Mouse (Mus musculus) forebrain, embryonic 13.5 days (tissue): ENCODE data around the gene Fat3. TPM values are rescaled to one million over a fixed set of nuclear protein-coding genes. Genes with fewer than 3 reads are reported as not detected.

Experiments used
- ATAC-seq: fragments of 200-750 bp; cut with Nextera tagmentation; 2 replicates; pipeline ENCODE4 v1.8.0; 2017
- H3K27ac ChIP-seq: fragments of 300-500 bp; sonication (generic); 2 replicates; pipeline ENCODE4 v1.5.1; 2015; ENCODE audit warnings: inconsistent platforms, mild to moderate bottlenecking, moderate library complexity
- H3K27me3 ChIP-seq: fragments of 300-500 bp; sonication (generic); 2 replicates; pipeline ENCODE4 v1.6.1; 2015; ENCODE audit warnings: mild to moderate bottlenecking, inconsistent platforms
- H3K36me3 ChIP-seq: fragments of 300-500 bp; sonication (generic); 2 replicates; pipeline ENCODE4 v1.6.1; 2015; ENCODE audit warnings: mild to moderate bottlenecking, inconsistent platforms; ENCODE audit not compliant: poor library complexity, severe bottlenecking
- H3K4me1 ChIP-seq: fragments of 300-500 bp; sonication (generic); 2 replicates; pipeline ENCODE4 v1.6.1; 2015; ENCODE audit warnings: inconsistent platforms
- H3K4me2 ChIP-seq: fragments of 300-500 bp; sonication (generic); 2 replicates; pipeline ENCODE4 v1.6.1; 2015; ENCODE audit warnings: inconsistent platforms, mild to moderate bottlenecking, moderate library complexity
- H3K4me3 ChIP-seq: fragments of 300-500 bp; sonication (generic); 2 replicates; pipeline ENCODE4 v1.5.1; 2015; ENCODE audit warnings: mild to moderate bottlenecking, inconsistent platforms
- H3K9ac ChIP-seq: fragments of 300-500 bp; sonication (generic); 2 replicates; pipeline ENCODE4 v1.6.1; 2015; ENCODE audit warnings: mild to moderate bottlenecking, inconsistent platforms
- H3K9me3 ChIP-seq: fragments of 300-500 bp; sonication (generic); replicated peaks from 2 replicates; pipeline ENCODE4 v1.6.1; 2016; ENCODE audit warnings: inconsistent platforms
- WGBS: fragments of 180-500 bp; shearing (Covaris S2); methylation state at CpG from one replicate; pipeline ENCODE4 v1.1.7; 2015; 5-methylcytosine and 5-hydroxymethylcytosine counted together
- polyA plus RNA-seq: library from polyadenylated mRNA; unstranded; fragments of >200 nt; fragmentation: Nextera tagmentation; extraction: Ambion mirVana; gene quantifications from 2 replicates; pipeline ENCODE4 v1.2.1, GENCODE M21; 2015

Fat3 gene
- polyA plus RNA-seq, 1 experiment from 2014 or later = 10.3 TPM

DNA sequence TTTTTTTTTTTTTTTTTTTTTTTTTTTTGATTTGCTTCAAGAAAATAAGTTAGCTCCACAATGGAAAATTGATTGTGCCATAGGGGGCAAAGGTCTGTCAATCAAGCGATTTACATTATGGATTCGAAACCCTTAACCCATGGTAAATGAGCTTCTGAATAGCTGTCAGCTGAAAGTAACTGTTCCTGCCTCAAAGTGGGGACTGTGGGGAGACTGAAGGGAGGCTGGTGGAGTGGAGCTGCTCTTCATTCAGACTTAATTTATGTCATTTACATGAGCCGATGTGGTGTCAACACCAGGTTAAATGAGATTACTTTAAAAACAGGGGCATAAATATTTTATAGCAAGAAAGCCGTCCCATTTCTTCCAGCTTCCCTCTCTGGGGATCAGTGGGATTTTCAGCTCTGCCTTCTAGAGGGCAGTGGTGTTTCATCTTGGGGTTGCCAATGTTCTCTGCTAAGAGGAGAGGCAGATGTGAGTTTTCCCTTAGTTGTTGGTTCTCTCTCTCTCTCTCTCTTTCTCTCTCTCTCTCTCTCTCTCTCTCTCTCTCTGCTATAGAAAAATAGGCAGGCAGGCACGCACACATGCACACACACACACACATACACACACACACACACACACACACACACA is 581.6 kb downstream of the Fat3 start:
- Histone ChIP-seq H3K27me3 (no peaks in the 10 kb centered on the region), H3K36me3 (peaks cover 37% of the 10 kb centered on the region), H3K27ac (no peak overlapping the region), H3K9me3 (no peaks in the 10 kb centered on the region), H3K4me3 (no peak overlapping the region), H3K9ac (no peak overlapping the region), H3K4me1 (no peaks in the 10 kb centered on the region), H3K4me2 (no peak overlapping the region)
- 55% methylated on average over 5 of the region's 5 CpGs for WGBS
- ATAC-seq = peak; percentile 56; the same call in 1 of the 2 replicates

GRCm38 (mm10) chr9:15916600-15916999 is 584.5 kb downstream of the Fat3 start:
- no peak for ATAC-seq
- Histone ChIP-seq H3K27me3 (no peaks in the 10 kb centered on the region), H3K36me3 (peaks cover 28% of the 10 kb centered on the region), H3K9me3 (no peaks in the 10 kb centered on the region), H3K27ac (no peak overlapping the region), H3K4me1 (no peaks in the 10 kb centered on the region), H3K4me2 (no peak overlapping the region), H3K4me3 (no peak overlapping the region), H3K9ac (no peak overlapping the region)

DNA sequence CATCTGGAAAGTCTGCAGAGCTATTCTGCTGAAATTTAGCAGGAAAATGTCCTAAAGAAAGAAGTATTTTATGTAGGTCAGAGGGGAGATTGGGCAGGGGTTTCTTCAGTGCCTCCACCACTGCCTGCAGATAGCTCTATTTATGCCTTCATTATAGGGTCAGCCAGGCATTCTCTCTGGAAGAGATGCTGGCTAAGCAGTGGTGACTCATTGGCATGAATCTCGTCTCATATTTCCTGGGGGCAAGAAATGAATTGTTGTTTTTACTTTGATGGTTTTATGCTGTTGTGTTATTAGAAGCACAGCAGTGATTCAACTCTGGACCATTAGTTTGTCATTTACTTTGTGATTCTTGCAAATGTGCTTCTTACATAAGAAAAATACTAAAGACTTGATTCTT is 588.4 kb downstream of the Fat3 start:
- 49% methylated on average over 1 of the region's 1 CpGs for WGBS
- Histone ChIP-seq H3K36me3 (peaks cover 18% of the 10 kb centered on the region), H3K4me2 (no peak overlapping the region), H3K4me1 (no peaks in the 10 kb centered on the region), H3K4me3 (no peak overlapping the region), H3K27me3 (no peaks in the 10 kb centered on the region), H3K9me3 (no peaks in the 10 kb centered on the region), H3K9ac (no peak overlapping the region), H3K27ac (no peak overlapping the region)
- ATAC-seq = no peak

DNA sequence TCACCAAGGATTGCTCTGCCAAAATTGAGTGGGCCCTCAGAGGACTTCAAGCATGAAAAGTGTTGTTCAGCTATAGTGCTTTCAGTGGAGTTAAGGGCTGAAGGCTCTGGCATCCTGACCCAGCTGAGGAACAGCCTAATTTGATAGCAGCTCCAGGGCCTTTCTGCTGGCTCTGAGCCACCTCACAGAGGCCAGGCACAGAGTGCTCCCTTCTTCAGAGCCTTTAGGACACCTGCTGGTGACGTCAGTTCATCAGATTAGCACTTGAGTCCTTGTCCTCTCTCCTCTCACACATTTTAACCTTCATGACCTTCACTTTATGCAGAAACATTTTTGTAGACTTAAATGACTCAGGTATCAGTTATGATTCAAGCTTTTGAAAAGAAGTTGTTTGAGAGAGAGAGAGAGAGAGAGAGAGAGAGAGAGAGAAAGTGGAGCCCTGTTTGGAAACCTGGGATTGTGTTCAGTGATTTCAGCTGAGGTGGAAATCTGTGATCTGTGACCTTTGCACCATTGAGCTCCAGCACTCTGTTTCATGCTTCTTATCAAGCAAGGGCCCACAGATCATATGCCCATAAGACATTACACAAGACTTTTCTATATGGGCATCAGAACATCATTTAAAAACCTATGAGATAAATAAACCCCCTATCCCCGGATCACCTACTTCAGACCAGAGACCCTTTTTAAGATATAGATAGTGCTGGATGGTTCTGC is 591.5 kb downstream of the Fat3 start:
- ATAC-seq = no peak

DNA sequence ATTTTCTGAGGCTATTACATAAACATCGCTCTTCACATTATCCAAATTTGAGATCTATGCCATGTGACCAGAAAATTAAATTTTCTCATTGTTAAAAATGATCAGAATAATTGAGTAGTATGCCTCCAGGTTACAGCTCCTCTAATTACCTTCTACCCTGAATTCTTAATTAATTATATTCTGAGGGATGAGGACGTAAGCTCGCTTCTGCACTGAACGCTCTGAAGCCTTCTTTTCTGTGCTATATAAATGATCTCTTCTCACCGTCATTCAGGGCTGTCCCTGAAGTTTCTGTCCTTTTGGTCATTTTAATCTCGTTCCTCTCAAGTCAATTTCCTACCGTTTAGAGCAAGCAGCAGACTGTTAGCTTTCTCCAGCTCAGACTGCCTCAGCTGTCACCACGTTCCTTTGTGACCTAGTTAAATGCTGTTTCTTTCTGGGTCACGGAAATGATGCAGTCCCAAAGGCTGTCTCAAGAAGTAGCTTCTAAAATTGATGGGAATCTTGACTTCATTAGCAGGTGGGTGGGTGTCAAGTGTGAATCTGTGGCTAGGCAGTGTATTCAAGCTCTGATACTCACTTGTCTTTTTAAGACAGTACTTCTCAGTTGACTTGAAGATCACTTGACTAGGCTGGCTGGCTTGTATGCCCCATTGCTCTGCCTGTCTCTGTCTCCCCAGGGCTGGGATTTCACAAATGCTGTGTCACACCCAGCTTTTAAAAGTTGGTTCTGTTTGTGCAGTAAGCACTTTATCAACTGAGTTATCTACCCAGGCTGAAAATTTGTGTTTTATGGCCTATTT is 596.9 kb downstream of the Fat3 start:
- no peaks in the 10 kb centered on the region for H3K36me3 ChIP-seq
- no peaks in the 10 kb centered on the region for H3K9me3 ChIP-seq
- no peak overlapping the region for H3K9ac ChIP-seq
- H3K4me1 ChIP-seq = peaks cover 10% of the 10 kb centered on the region; the same call in 1 of the 2 replicates
- H3K4me3 ChIP-seq = no peak overlapping the region
- H3K4me2 ChIP-seq = no peak overlapping the region; the same call in 1 of the 2 replicates
- no peaks in the 10 kb centered on the region for H3K27me3 ChIP-seq
- WGBS = 24% methylated on average over 9 of the region's 9 CpGs
- no peak overlapping the region for H3K27ac ChIP-seq
- ATAC-seq = no peak

More for the DNA sequence above, 591.5 kb downstream of the Fat3 start:
- Histone ChIP-seq H3K27ac (no peak overlapping the region), H3K27me3 (no peaks in the 10 kb centered on the region), H3K9me3 (no peaks in the 10 kb centered on the region), H3K4me3 (no peak overlapping the region), H3K4me1 (0 out of 2 replicates have a peak, but pooled peaks cover 2% of the 10 kb centered on the region), H3K9ac (no peak overlapping the region), H3K36me3 (peaks cover 4% of the 10 kb centered on the region), H3K4me2 (no peak overlapping the region)
- WGBS = 77% methylated on average over 2 of the region's 2 CpGs

- H3K4me3 ChIP-seq = no peak overlapping the region
- no peaks in the 10 kb centered on the region for H3K4me1 ChIP-seq
- H3K27ac ChIP-seq = no peak overlapping the region
- no peaks in the 10 kb centered on the region for H3K27me3 ChIP-seq
- peak; percentile 65 for ATAC-seq
- no peaks in the 10 kb centered on the region for H3K9me3 ChIP-seq
- 31% methylated on average over 2 of the region's 2 CpGs for WGBS
- H3K9ac ChIP-seq = no peak overlapping the region
- H3K36me3 ChIP-seq = no peaks in the 10 kb centered on the region
- H3K4me2 ChIP-seq = no peak overlapping the region
Measured at GRCm38 (mm10) chr9:15898112-15898511, 603.0 kb downstream of the Fat3 start.

- H3K4me3 ChIP-seq = no peak overlapping the region
- no peak overlapping the region for H3K27ac ChIP-seq
- H3K9me3 ChIP-seq = no peaks in the 10 kb centered on the region
- no peaks in the 10 kb centered on the region for H3K36me3 ChIP-seq
- H3K4me1 ChIP-seq = no peaks in the 10 kb centered on the region
- peak; percentile 75; the same call in 1 of the 2 replicates for ATAC-seq
- no peaks in the 10 kb centered on the region for H3K27me3 ChIP-seq
- WGBS = 73% methylated on average over 5 of the region's 5 CpGs
- H3K4me2 ChIP-seq = no peak overlapping the region
- no peak overlapping the region for H3K9ac ChIP-seq
Measured at GRCm38 (mm10) chr9:15886756-15887155, 614.3 kb downstream of the Fat3 start.

- no peak overlapping the region for H3K4me3 ChIP-seq
- H3K36me3 ChIP-seq = no peaks in the 10 kb centered on the region
- no peaks in the 10 kb centered on the region for H3K4me1 ChIP-seq
- H3K9ac ChIP-seq = no peak overlapping the region
- H3K4me2 ChIP-seq = no peak overlapping the region
- H3K9me3 ChIP-seq = no peaks in the 10 kb centered on the region
- H3K27ac ChIP-seq = no peak overlapping the region
- ATAC-seq = no peak
- no peaks in the 10 kb centered on the region for H3K27me3 ChIP-seq
Measured at GRCm38 (mm10) chr9:15880754-15881153, 620.3 kb downstream of the Fat3 start.

- 18% methylated on average over 3 of the region's 3 CpGs for WGBS
- Histone ChIP-seq H3K9me3 (no peaks in the 10 kb centered on the region), H3K27me3 (no peaks in the 10 kb centered on the region), H3K36me3 (no peaks in the 10 kb centered on the region), H3K4me2 (no peak overlapping the region), H3K27ac (no peak overlapping the region), H3K9ac (no peak overlapping the region), H3K4me3 (no peak overlapping the region), H3K4me1 (no peaks in the 10 kb centered on the region)
- ATAC-seq = peak; percentile 72
Measured at GRCm38 (mm10) chr9:15880160-15880603, 620.9 kb downstream of the Fat3 start.

GRCm38 (mm10) chr9:15874506-15875160 is 626.5 kb downstream of the Fat3 start, which contains the start of gene Mtnr1b:
Gene Mtnr1b, minus strand, starts transcription at chr9:15874556.
- Histone ChIP-seq H3K4me1 (no peaks in the 10 kb centered on the region), H3K9ac (no peak within 1 kb of the TSS), H3K27me3 (0 out of 2 replicates have a peak, but pooled peaks cover 3% of the 10 kb centered on the region), H3K4me3 (no peak within 1 kb of the TSS), H3K9me3 (no peaks in the 10 kb centered on the region), H3K36me3 (no peaks in the 10 kb centered on the region), H3K27ac (no peak within 1 kb of the TSS), H3K4me2 (peak within 1 kb of the TSS; percentile 12; the same call in 1 of the 2 replicates)
- ATAC-seq = 0 out of 2 replicates have a peak, but pooled peaks have one; percentile 16
- 62% methylated on average over 19 of the region's 19 CpGs for WGBS

- WGBS = 66% methylated on average over 4 of the region's 4 CpGs
- Histone ChIP-seq H3K4me1 (peaks cover 6% of the 10 kb centered on the region), H3K4me2 (no peak overlapping the region), H3K36me3 (no peaks in the 10 kb centered on the region), H3K4me3 (no peak overlapping the region), H3K27ac (no peak overlapping the region), H3K27me3 (0 out of 2 replicates have a peak, but pooled peaks cover 3% of the 10 kb centered on the region), H3K9me3 (no peaks in the 10 kb centered on the region), H3K9ac (no peak overlapping the region)
- no peak for ATAC-seq
Measured at GRCm38 (mm10) chr9:15870013-15870412, 631.1 kb downstream of the Fat3 start.
